Mouse (Mus musculus) gastrocnemius, postnatal 10 days (tissue): ENCODE results near the gene Gm28047. TPM values are rescaled to one million over a fixed set of nuclear protein-coding genes. Genes with fewer than 3 reads are reported as not detected.

Experiments used
- DNase-seq: peaks from one replicate; pipeline ENCODE4 v3.0.0; 2021; ENCODE audit warnings: mixed read lengths
- total RNA-seq, 2 experiments: library from RNA; stranded (reverse); gene quantifications; 2 replicates each; pipeline ENCODE4 v1.2.3; 2021

Gene Gm28047
- total RNA-seq, 2 experiments from 2014 or later = 0.56 TPM; not detected in 1

GRCm38 (mm10) chr15:102547478-102547877 lies 77.4 kb downstream of the Gm28047 start:
- no peak for DNase-seq

GRCm38 (mm10) chr15:102546677-102547427 lies 78.0 kb downstream of the Gm28047 start:
- DNase-seq = peak; percentile 49

- DNase-seq = no peak
These were observed 78.6 kb downstream of the Gm28047 start for GRCm38 (mm10) chr15:102546246-102546645.

- no peak for DNase-seq
These were observed 80.1 kb downstream of the Gm28047 start for GRCm38 (mm10) chr15:102544801-102545200.

GRCm38 (mm10) chr15:102533926-102534325 lies 90.9 kb downstream of the Gm28047 start:
- DNase-seq = no peak

- DNase-seq = no peak
These were observed 92.6 kb downstream of the Gm28047 start for GRCm38 (mm10) chr15:102532106-102532900.

GRCm38 (mm10) chr15:102531586-102531985 lies 93.3 kb downstream of the Gm28047 start:
- no peak for DNase-seq

GRCm38 (mm10) chr15:102530566-102530965 lies 94.3 kb downstream of the Gm28047 start:
- DNase-seq = no peak

- DNase-seq = no peak
These were observed 96.5 kb downstream of the Gm28047 start for GRCm38 (mm10) chr15:102528396-102528795.

GRCm38 (mm10) chr15:102527936-102528335 lies 96.9 kb downstream of the Gm28047 start:
- DNase-seq = no peak

- DNase-seq = no peak
These were observed 98.5 kb downstream of the Gm28047 start for GRCm38 (mm10) chr15:102526111-102527002.

- DNase-seq = peak; percentile 74
These were observed 99.9 kb downstream of the Gm28047 start, which contains the start of gene Npff for GRCm38 (mm10) chr15:102524892-102525485. TSS of gene Npff (minus strand) at chr15:102524942.

GRCm38 (mm10) chr15:102521480-102521879 lies 103.4 kb downstream of the Gm28047 start:
- DNase-seq = no peak

GRCm38 (mm10) chr15:102520416-102520815 lies 104.5 kb downstream of the Gm28047 start:
- no peak for DNase-seq

GRCm38 (mm10) chr15:102519211-102520141 lies 105.4 kb downstream of the Gm28047 start:
- DNase-seq = no peak

GRCm38 (mm10) chr15:102518859-102519201 lies 106.0 kb downstream of the Gm28047 start:
- DNase-seq = no peak

GRCm38 (mm10) chr15:102517976-102518858 lies 106.7 kb downstream of the Gm28047 start, which contains the start of gene Tarbp2:
TSS of gene Tarbp2 (plus strand) at chr15:102518192.
- DNase-seq = peak; percentile 97

GRCm38 (mm10) chr15:102517631-102517975 lies 107.3 kb downstream of the Gm28047 start:
- DNase-seq = no peak

GRCm38 (mm10) chr15:102516728-102517404 lies 108.0 kb downstream of the Gm28047 start, which contains the start of gene Map3k12:
TSS of gene Map3k12 (minus strand) at chr15:102517064.
- DNase-seq = peak; percentile 71
